Comparison of ENCODE assay signal across 9 mouse cellular contexts in genomic region chr5:111207924-111208659, GRCm38 (mm10).
DNase-seq lines count a peak whose midpoint lies in the region; ATAC-seq and TF ChIP-seq lines count a peak whose summit lies in the region.
"Had no signal": no experiment of that assay in that cellular context is flagged by ENCODE, and none has a peak within 500 bp of the region (broad histone marks: within the 10 kb centered on the region; RNA-seq: fewer than 3 reads in every experiment).

No protein-coding gene starts in this region.

- no peak overlapping the region for H3K27ac ChIP-seq in forebrain, embryonic 12.5 days
- H3K27ac ChIP-seq in hindbrain, embryonic 16.5 days (ENCODE audit: low read depth, low read length): no peak overlapping the region
- H3K27ac ChIP-seq in liver, postnatal 0 days (ENCODE audit: low read depth): no peak overlapping the region
- H3K27ac ChIP-seq: macrophage had no signal

- peak overlapping the region; percentile 21; the same call in 1 of the 2 replicates for H3K4me2 ChIP-seq in forebrain, embryonic 12.5 days
- H3K4me2 ChIP-seq in hindbrain, embryonic 16.5 days (ENCODE audit: low read length): no peak overlapping the region
- H3K4me2 ChIP-seq in liver, postnatal 0 days (ENCODE audit: low read depth, low read length): peak overlapping the region; percentile 18; the same call in 1 of the 2 replicates

- no peak overlapping the region for H3K9ac ChIP-seq in forebrain, embryonic 12.5 days
- no peak overlapping the region for H3K9ac ChIP-seq in hindbrain, embryonic 16.5 days (ENCODE audit: low read depth, low read length)
- H3K9ac ChIP-seq in liver, postnatal 0 days (replicated peaks): no peak overlapping the region

- peaks cover 11% of the 10 kb centered on the region; the same call in 1 of the 2 replicates for H3K27me3 ChIP-seq in forebrain, embryonic 12.5 days
- no peaks in the 10 kb centered on the region for H3K27me3 ChIP-seq in hindbrain, embryonic 16.5 days (replicated peaks; ENCODE audit: control insufficient read depth, insufficient read depth, low read length)
- H3K27me3 ChIP-seq in liver, postnatal 0 days (ENCODE audit: insufficient read depth, low read length): no peaks in the 10 kb centered on the region

- WGBS in forebrain, embryonic 12.5 days: 45% methylated on average over 8 of the region's 8 CpGs
- 43% methylated on average over 8 of the region's 8 CpGs for WGBS in hindbrain, embryonic 16.5 days
- 39% methylated on average over 8 of the region's 8 CpGs for WGBS in liver, postnatal 0 days (ENCODE audit: insufficient replicate concordance)

- ATAC-seq in forebrain, embryonic 12.5 days (ENCODE audit: low FRiP score): peak; percentile 58; the same call in 1 of the 2 replicates
- 0 out of 2 replicates have a peak, but pooled peaks have one; percentile 14 for ATAC-seq in hindbrain, embryonic 16.5 days
- ATAC-seq in liver, postnatal 0 days: no peak
- ATAC-seq in neutrophil, adult 5-6 weeks (ENCODE audit: extremely low read depth, insufficient number of reproducible peaks, low FRiP score, poor library complexity, severe bottlenecking): 0 out of 2 replicates have a peak, but pooled peaks have one; percentile 10

- DNase-seq in gastrocnemius, postnatal 10 days: peak; percentile 62
- DNase-seq in gastrocnemius, adult 8-10 months (ENCODE audit: low spot score in 2 of 2): no peak
- peak; percentile 39 for DNase-seq in MN1 (ENCODE audit: low spot score)
- DNase-seq in liver, postnatal 0 days: peak; percentile 34
- no peak for DNase-seq in cerebellum, postnatal 36 days

- no peak overlapping the region for H3K4me3 ChIP-seq in forebrain, embryonic 12.5 days (replicated peaks)
- H3K4me3 ChIP-seq in hindbrain, embryonic 16.5 days (ENCODE audit: low read length): no peak overlapping the region
- no peak overlapping the region for H3K4me3 ChIP-seq in liver, postnatal 0 days (ENCODE audit: low read depth, low read length)

- TF ChIP-seq EP300 in liver, postnatal 0 days (IDR thresholded peaks at IDR 0.05; ENCODE audit: low read depth): no peak

- no peaks in the 10 kb centered on the region for H3K9me3 ChIP-seq in forebrain, embryonic 12.5 days
- no peaks in the 10 kb centered on the region for H3K9me3 ChIP-seq in hindbrain, embryonic 16.5 days (ENCODE audit: control insufficient read depth, low read length)
- no peaks in the 10 kb centered on the region for H3K9me3 ChIP-seq in liver, postnatal 0 days (ENCODE audit: low read length)

- peak; percentile 50 for TF ChIP-seq CTCF in liver, postnatal 0 days (IDR thresholded peaks at IDR 0.05; ENCODE audit: low read depth)

- no peaks in the 10 kb centered on the region for H3K36me3 ChIP-seq in forebrain, embryonic 12.5 days (replicated peaks)
- H3K36me3 ChIP-seq in hindbrain, embryonic 16.5 days (ENCODE audit: control insufficient read depth, insufficient read depth, low read length): no peaks in the 10 kb centered on the region
- H3K36me3 ChIP-seq in liver, postnatal 0 days (replicated peaks; ENCODE audit: insufficient read depth, low read length): no peaks in the 10 kb centered on the region

- peaks cover 51% of the 10 kb centered on the region for H3K4me1 ChIP-seq in forebrain, embryonic 12.5 days
- peaks cover 34% of the 10 kb centered on the region for H3K4me1 ChIP-seq in hindbrain, embryonic 16.5 days (ENCODE audit: control insufficient read depth, insufficient read depth, low read depth, low read length)
- H3K4me1 ChIP-seq in liver, postnatal 0 days (ENCODE audit: insufficient read depth): 0 out of 2 replicates have a peak, but pooled peaks cover 3% of the 10 kb centered on the region

Comparison
In these comparisons a context has a peak if more than half of its experiments do, and no peak if none do; other contexts are left out.
1. DNase-seq: peak in gastrocnemius, postnatal 10 days (single experiment), MN1 (single experiment) and liver, postnatal 0 days (single experiment); none in gastrocnemius, adult 8-10 months (0 of 2) and cerebellum, postnatal 36 days (0 of 2).